Mouse (Mus musculus): ENCODE measurements around the gene Spindoc.
"Not testable (repeated sequence)": the region's sequence is repeated elsewhere in the genome, so short reads cannot be mapped to it uniquely, and the experiment has no call there.

The Spindoc gene

DNA sequence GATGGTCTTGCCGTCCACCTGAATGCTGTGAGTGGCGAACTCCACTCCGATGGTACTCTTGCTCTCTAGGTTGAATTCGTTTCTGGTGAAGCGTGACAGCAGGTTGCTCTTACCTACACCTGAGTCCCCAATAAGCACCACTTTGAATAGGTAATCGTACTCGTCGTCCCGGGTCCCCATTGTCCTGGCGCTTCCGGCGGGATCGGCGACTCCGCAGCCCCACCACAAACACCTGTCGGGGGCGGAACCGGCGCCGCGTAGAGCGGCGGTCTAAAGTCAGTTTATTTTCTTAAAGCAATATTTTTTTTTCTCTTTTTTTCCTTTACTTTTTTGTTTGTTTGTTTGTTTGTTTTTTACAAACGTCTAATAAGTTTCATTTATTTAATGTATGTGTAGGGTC lies 16.1 kb upstream of the Spindoc start:
- not testable (repeated sequence) for DNase-seq (ENCODE audit: low read depth)

DNA sequence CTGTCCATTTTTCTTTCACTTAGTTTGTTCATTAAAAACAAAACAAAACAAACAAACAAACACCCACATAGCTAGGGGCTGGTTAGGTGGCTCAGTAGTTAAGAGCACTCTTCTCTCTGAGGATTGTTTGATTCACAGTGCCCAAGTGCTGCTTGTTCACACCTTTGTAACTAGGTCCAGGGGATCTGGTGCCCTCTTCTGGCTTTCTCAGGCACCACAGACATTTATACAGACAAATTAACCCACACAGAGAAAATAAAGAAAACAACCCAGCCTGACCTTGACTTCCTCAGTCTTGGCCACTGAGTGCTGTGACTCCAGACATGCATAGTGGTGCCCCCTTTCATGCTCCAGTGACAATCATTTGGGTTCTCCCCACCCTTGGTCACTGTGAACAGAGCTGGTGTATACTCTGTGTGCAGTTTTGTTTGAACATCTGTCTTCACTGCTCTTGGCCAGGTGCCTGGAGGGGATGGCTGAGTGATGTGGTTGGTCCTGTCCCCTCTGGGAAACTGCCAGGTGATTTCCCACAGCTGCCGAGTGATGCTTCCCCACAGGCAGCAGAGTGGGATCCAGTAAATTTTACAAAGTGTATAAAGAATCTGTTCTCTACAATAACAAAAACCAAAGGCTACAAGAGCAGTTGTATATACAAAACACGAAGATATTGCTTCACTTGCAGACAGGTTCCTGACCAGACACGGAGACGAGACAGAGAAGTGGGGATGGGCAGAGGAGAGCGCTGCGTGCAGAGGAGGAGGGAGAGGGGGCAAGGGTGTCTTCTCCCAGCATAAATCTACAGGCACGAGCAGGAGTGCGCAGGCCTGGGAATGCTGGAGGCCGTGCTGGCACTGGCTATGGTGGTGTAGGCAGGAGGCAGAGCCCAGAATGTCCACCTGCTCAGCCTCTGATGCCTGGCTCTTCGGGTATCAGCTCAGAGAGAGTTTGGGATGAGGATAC lies 14.4 kb upstream of the Spindoc start:
- not testable (repeated sequence) for DNase-seq (ENCODE audit: low read depth)

DNA sequence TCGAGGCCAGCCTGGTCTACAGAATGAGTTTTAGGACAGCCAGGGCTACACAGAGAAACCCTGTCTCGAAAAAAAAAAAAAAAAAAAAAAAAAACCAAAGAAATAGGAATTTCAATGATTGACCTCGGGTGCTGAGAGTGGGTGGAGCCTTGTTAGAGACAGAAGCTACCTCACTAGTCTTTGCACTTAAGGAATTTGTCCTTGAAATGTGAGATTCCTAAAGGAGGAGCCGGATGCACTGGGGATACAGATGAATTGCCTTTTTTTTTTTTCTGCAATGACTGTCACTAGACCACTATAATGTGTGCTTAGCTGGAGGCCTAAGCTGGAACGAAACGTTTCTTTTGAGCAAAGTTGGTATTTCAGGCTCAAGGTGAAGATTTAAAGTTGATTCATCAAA lies 5.7 kb upstream of the Spindoc start:
- no peak for DNase-seq (ENCODE audit: low read depth)

GRCm38 (mm10) chr19:7386042-7386441 lies 3.2 kb upstream of the Spindoc start:
- DNase-seq (ENCODE audit: low read depth), result no peak

- DNase-seq (ENCODE audit: low read depth), result no peak
Measured at GRCm38 (mm10) chr19:7382248-7382902, 419 bp downstream of the Spindoc start.

GRCm38 (mm10) chr19:7381906-7382247 lies 917 bp downstream of the Spindoc start:
- no peak for DNase-seq (ENCODE audit: low read depth)

DNA sequence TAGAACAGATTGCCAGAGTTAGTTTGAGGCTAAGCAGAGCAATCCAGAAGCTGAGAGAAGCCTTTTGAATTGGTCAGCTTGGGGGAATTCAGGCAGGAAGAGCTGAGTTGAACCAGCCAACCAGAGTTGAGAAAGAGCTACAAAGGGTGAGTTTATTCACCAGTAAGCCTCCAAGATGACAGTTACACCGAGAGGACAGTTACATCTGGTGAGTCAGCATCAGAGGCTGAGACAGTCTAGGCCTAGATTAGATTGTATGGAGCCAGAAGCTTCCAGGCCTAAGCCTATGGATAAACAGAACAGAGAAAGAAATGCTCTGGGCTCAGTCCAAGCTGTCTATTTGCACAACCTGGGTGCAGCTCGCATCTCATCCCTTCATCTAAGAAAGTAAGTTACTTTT lies 5.2 kb downstream of the Spindoc start:
- DNase-seq (ENCODE audit: low read depth), result no peak

DNA sequence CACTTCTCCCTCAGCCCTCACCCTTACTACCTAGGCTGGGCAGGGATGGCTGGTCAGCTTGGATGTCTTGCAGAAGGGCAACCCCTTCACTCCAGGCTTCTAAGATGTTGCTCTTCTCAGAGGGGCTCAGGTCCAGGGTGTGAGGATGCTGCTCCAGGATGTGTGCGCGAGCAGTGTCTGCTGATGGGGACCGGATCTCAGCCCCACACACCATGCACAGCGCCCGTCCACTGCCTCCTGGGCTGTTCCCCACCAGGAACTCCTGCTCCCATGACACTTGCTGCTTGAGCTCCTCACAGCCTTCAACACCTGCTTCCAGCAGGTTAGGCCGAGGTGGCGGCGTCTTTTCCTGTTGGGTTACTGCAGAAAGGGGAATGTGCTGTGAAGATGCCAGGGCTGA lies 8.3 kb downstream of the Spindoc start:
- no peak for DNase-seq (ENCODE audit: low read depth)

DNA sequence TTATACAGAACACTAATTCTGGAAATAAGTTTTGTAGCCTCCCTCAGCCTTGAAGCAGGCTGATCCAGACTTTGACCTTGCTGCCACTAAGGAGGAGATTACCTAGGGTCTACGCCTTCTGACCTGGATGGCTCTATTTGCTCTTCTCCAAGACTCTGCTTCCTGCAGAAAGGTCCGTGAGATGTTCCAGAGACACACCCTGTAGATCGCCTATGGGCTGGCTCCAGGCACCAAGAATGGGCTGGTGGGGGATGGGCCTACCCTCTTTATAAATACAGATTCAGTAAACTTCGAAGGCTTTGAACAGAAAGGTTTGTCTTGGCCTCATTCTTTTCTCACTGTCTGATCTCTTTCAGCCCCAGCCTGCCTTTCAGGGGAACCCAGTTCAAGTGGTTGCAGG lies 13.3 kb downstream of the Spindoc start:
- DNase-seq (ENCODE audit: low read depth), result not testable (repeated sequence)

- DNase-seq (ENCODE audit: low read depth), result no peak
Measured at GRCm38 (mm10) chr19:7353636-7354035, 29.2 kb downstream of the Spindoc start.

- DNase-seq (ENCODE audit: low read depth), result no peak
Measured at GRCm38 (mm10) chr19:7352809-7353495, 29.8 kb downstream of the Spindoc start.

DNA sequence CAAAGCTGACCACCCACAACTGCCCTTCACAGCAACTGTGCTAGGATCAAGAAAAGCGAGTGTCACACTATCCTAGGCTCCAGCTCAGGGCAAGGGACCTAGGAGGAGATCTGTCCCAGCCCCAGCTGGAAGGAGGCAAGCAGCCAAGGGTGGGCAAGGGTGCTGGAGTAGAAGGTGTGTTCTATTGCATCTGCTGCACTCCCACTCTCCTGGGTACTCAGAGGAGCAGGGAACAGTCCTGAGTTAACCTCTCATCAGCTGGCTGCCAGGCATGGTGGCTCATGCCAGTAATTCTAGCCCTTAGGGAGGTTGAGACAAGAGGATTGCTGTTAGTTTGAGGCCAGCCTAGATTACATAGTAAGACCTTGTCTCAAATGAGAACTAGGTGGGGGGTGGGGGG lies 32.8 kb downstream of the Spindoc start:
- no peak for DNase-seq (ENCODE audit: low read depth)

DNA sequence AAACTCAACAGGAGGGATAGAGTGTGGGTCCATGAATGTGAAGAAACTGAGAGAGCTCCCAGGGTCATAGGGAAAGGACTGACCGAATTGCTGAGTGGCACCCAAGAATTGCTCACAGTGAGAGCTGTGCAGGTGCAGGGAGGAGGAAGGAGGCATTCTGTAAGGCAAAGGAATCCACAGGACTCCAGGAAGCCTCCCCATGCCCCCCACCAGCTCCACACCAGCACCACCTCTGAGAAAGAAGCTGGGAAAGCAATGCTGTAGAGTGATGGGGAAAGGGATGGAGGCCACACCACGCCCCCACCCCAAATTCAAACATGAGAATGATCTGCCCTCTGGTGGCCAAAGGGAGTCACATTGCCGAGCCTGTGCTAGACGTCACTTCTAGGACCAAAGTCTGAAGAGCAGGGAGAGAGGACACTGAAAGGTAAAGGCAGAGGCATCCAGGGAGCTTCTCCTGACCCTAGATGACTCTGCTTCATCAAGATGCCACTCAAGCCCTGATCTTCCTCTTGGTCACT lies 37.5 kb downstream of the Spindoc start:
- no peak for DNase-seq (ENCODE audit: low read depth)

- no peak for DNase-seq (ENCODE audit: low read depth)
Measured at GRCm38 (mm10) chr19:7342646-7343045, 40.1 kb downstream of the Spindoc start.

GRCm38 (mm10) chr19:7341512-7342397 lies 41.0 kb downstream of the Spindoc start, which contains the start of gene Mark2:
Gene Mark2 (minus strand): TSS chr19:7341860.
- DNase-seq (ENCODE audit: low read depth), result peak; percentile 100

- no peak for DNase-seq (ENCODE audit: low read depth)
Measured at GRCm38 (mm10) chr19:7340780-7341475, 41.9 kb downstream of the Spindoc start.

- no peak for DNase-seq (ENCODE audit: low read depth)
Measured at GRCm38 (mm10) chr19:7340371-7340779, 42.4 kb downstream of the Spindoc start.

- no peak for DNase-seq (ENCODE audit: low read depth)
Measured at GRCm38 (mm10) chr19:7339867-7340266, 42.9 kb downstream of the Spindoc start.

DNA sequence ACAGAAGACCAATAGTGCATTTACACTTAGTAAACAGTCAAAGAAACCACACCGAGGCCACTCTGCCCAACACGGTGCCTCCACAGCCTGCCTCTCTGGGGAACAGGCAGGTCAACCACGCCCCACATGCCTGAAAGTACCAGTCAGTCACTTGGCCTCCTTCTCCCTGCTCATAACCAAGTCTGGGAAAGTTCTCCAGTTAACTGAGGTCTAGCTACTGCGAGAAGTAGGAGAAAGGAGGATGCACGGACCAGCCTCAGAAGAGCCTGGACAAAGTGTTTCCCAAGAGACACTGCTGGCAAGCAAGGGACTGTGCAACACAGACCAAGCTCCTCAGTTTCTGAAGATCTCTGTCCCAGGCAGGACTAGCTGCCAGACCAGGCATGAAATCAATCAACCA lies 43.8 kb downstream of the Spindoc start:
- no peak for DNase-seq (ENCODE audit: low read depth)

- DNase-seq (ENCODE audit: low read depth), result no peak
Measured at GRCm38 (mm10) chr19:7337781-7338342, 44.9 kb downstream of the Spindoc start.

Data from c-Kit-positive CD71-positive TER-119-negative erythroid progenitor cells, embryonic 14.5 days (primary cell).